23 mouse cellular contexts compared by ENCODE assay signal in genomic region chr19:58266600-58266999, GRCm38 (mm10).
A peak's percentile ranks its signal among the peaks of the same experiment; 100 is the strongest.
DNase-seq lines count a peak whose midpoint lies in the region; ATAC-seq and TF ChIP-seq lines count a peak whose summit lies in the region.
"Had no signal": no experiment of that assay in that cellular context is flagged by ENCODE, and none has a peak within 500 bp of the region (broad histone marks: within the 10 kb centered on the region; RNA-seq: fewer than 3 reads in every experiment).

No protein-coding gene starts in this region.

- H3K4me1 ChIP-seq in limb, embryonic 14.5 days (ENCODE audit: control insufficient read depth, insufficient read depth, low read length): peaks cover 6% of the 10 kb centered on the region; the same call in 1 of the 2 replicates
- H3K4me1 ChIP-seq: heart, embryonic 13.5 days; kidney, embryonic 15.5 days; midbrain, embryonic 13.5 days had no signal

- H3K4me3 ChIP-seq in limb, embryonic 14.5 days (replicated peaks; ENCODE audit: low read length): no peak overlapping the region
- H3K4me3 ChIP-seq: embryonic facial prominence, embryonic 13.5 days; erythroblast, embryonic 14.5 days; forebrain, embryonic 12.5 days; heart, embryonic 13.5 days; hindbrain, embryonic 13.5 days; kidney, embryonic 15.5 days; midbrain, embryonic 13.5 days had no signal

- H3K9ac ChIP-seq in limb, embryonic 14.5 days (ENCODE audit: low read depth, low read length, severe bottlenecking): no peak overlapping the region
- H3K9ac ChIP-seq: embryonic facial prominence, embryonic 13.5 days; forebrain, embryonic 12.5 days; heart, embryonic 13.5 days; hindbrain, embryonic 13.5 days; kidney, embryonic 15.5 days; midbrain, embryonic 13.5 days had no signal

- no peak for TF ChIP-seq POLR2A in limb, embryonic 14.5 days (IDR thresholded peaks at IDR 0.05; ENCODE audit: borderline replicate concordance, extremely low read depth, insufficient read depth, insufficient read length)

- WGBS in limb, embryonic 14.5 days: 35% methylated on average over 7 of the region's 7 CpGs

- peak; percentile 25 for DNase-seq in gastrocnemius, postnatal 14 days
- DNase-seq in gastrocnemius, postnatal 25 days: no peak
- peak; percentile 29 for DNase-seq in lung, postnatal 10 days
- DNase-seq in lung, postnatal 4 days: no peak
- DNase-seq in limb, embryonic 14.5 days (ENCODE audit: low spot score): peak; percentile 29
- DNase-seq in cerebellum, adult 11-12 months: no peak
- DNase-seq in ovary, postnatal 10 days (ENCODE audit: low spot score): no peak
- DNase-seq: adrenal gland, adult 2 months; cerebellum, adult 18-20 months; cerebellum, postnatal 14 days; heart, adult 18-20 months; heart, postnatal 14 days; kidney, adult 11 months; kidney, postnatal 4 days; thymus, adult 2 months had no signal

- intact Hi-C loops in gastrocnemius, postnatal 14 days (cut with DNase I; ENCODE audit: low total_unique reads): no loop called here

- H3K27me3 ChIP-seq in limb, embryonic 14.5 days (ENCODE audit: control insufficient read depth, insufficient read depth, low read length): no peaks in the 10 kb centered on the region
- H3K27me3 ChIP-seq: embryonic facial prominence, embryonic 13.5 days; kidney, embryonic 15.5 days; midbrain, embryonic 13.5 days had no signal

- no peak overlapping the region for H3K4me2 ChIP-seq in limb, embryonic 14.5 days (replicated peaks; ENCODE audit: low read depth, low read length, severe bottlenecking)
- H3K4me2 ChIP-seq: embryonic facial prominence, embryonic 13.5 days; forebrain, embryonic 12.5 days; heart, embryonic 13.5 days; hindbrain, embryonic 13.5 days; kidney, embryonic 15.5 days; midbrain, embryonic 13.5 days had no signal

- H3K27ac ChIP-seq in limb, embryonic 14.5 days (replicated peaks; ENCODE audit: low read depth, low read length): no peak overlapping the region
- H3K27ac ChIP-seq: embryonic facial prominence, embryonic 13.5 days; forebrain, embryonic 12.5 days; heart, embryonic 13.5 days; hindbrain, embryonic 13.5 days; kidney, embryonic 15.5 days; midbrain, embryonic 13.5 days; stomach, postnatal 0 days had no signal

- no peaks in the 10 kb centered on the region for H3K9me3 ChIP-seq in limb, embryonic 14.5 days (ENCODE audit: control insufficient read depth, low read length)
- H3K9me3 ChIP-seq: embryonic facial prominence, embryonic 13.5 days; forebrain, embryonic 12.5 days; heart, embryonic 13.5 days; hindbrain, embryonic 13.5 days; kidney, embryonic 15.5 days; midbrain, embryonic 13.5 days had no signal

- no peaks in the 10 kb centered on the region for H3K36me3 ChIP-seq in limb, embryonic 14.5 days (ENCODE audit: control insufficient read depth, insufficient read depth, low read length)
- H3K36me3 ChIP-seq: embryonic facial prominence, embryonic 13.5 days; forebrain, embryonic 12.5 days; heart, embryonic 13.5 days had no signal

- peak; percentile 53 for ATAC-seq in limb, embryonic 14.5 days (ENCODE audit: low FRiP score, low read depth)
- ATAC-seq: midbrain, embryonic 13.5 days had no signal

Comparison
In these comparisons a context has a peak if more than half of its experiments do, and no peak if none do; other contexts are left out.
1. DNase-seq: peak in gastrocnemius, postnatal 14 days (single experiment), lung, postnatal 10 days (single experiment) and limb, embryonic 14.5 days (single experiment); none in gastrocnemius, postnatal 25 days (single experiment), lung, postnatal 4 days (0 of 2), cerebellum, adult 11-12 months (single experiment) and ovary, postnatal 10 days (single experiment).